Mouse (Mus musculus) naive thymus-derived CD4-positive, alpha-beta T cell, adult 2 months (primary cell): ENCODE results near the gene Hacd1.

Experiments
- DNase-seq: peaks from one replicate; pipeline ENCODE4 v3.0.0-alpha.2; 2011; ENCODE audit warnings: low read depth

Hacd1 gene

DNA sequence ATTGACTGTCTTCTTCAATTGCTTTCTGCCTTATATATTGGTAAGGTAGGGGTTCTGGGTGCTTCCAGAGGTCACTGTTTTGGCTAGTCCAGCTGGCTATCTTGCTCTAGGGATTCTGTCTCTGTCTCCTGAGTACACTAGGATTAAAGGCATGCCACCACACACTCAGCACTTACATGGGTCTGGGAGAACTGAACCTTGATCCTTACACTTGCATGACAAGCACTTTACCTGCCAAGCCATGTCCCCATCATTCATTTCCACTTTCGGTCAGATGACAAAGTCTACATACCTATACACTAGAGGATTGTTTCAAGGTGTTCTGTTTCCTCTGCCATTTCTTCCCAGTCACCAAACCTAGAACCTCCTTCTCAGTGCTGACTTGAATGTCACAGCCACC, 50.8 kb downstream of the Hacd1 start:
- no peak for DNase-seq

DNA sequence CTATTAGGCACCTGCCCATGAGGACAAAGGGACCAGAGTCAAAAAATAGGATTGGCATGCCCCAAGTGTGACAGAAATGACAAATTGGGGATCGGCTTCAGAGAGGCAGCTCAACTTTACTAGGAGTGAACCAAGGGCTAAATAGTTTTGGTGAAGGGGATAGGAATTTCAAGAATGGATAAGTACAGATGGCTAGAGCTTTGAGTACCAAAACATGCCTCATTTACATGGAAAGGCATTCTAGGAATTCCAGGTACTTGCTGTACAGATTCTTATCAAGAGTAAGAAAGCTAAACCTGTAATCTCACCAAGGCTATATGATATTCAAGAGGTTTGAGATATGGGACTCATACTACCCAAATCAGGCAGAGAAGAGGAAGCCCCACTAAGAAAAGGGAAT, 95.8 kb downstream of the Hacd1 start:
- DNase-seq, result no peak

DNA sequence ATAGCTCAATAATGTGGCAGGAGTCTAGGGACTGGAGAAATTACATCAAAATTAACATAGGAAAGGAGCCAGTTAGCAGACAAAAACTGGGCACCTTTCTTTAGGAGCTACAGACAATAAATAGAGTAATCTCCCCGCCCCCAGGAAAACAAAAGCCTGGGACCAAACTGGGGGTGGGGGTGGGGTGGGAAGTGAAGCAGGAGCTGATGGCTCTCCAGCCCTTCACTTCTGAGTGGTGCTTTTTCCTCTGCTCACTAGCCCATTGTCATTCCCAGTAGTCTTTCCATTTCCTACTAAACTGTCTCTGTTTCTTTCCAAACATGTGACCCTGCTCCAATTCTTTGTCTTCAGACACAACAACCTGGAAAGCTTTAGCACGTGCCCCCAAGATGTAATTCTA, 99.5 kb downstream of the Hacd1 start:
- no peak for DNase-seq

GRCm38 (mm10) chr2:13938118-13938517, 117.8 kb downstream of the Hacd1 start:
- peak; percentile 55 for DNase-seq

- DNase-seq, result no peak
Measured at GRCm38 (mm10) chr2:13935343-13935742, 120.6 kb downstream of the Hacd1 start.

GRCm38 (mm10) chr2:13932253-13932652, 123.7 kb downstream of the Hacd1 start:
- no peak for DNase-seq

DNA sequence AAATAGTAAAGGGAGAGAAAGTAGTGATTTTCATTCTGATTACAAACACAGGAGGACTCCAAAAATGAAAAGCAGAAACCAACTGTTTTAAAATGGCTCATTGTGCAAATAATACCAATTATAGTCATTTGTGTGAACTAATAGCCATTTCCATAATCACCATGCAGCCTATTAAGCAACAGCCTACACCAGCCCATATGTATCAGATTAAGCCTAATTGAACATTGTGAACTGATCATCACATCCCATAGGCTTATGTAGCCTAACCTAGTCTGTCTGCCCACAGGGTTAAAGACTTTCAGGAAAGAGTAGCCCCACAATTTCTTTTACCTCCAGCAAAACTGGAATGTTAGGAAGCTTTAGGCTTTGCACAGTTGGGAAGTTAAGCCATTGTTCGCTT, 125.2 kb downstream of the Hacd1 start:
- DNase-seq, result no peak

GRCm38 (mm10) chr2:13888568-13888967, 167.4 kb downstream of the Hacd1 start:
- DNase-seq, result no peak

DNA sequence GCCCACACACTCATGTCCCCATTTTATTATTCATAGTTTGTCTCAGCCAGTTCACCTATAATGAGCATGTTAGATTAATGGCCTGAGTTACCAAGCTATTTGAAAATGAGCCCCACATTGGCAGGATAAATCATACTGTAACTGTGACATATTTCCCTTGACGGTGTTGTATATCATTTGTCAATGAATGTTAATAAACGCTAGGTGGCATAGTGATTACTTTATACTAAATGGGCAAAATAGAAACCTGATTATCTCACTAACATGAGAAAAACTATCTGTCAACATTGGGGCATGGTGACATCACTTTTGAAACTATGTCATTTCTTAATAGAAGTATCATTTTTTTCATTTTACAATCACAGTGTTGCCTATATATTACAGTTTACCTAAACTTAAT, 198.5 kb downstream of the Hacd1 start:
- DNase-seq, result no peak

- DNase-seq, result peak; percentile 79
Measured at GRCm38 (mm10) chr2:13855510-13855909, 200.4 kb downstream of the Hacd1 start.

- peak; percentile 47 for DNase-seq
Measured at GRCm38 (mm10) chr2:13836310-13836709, 219.6 kb downstream of the Hacd1 start.

GRCm38 (mm10) chr2:13834989-13835388, 220.9 kb downstream of the Hacd1 start:
- no peak for DNase-seq

DNA sequence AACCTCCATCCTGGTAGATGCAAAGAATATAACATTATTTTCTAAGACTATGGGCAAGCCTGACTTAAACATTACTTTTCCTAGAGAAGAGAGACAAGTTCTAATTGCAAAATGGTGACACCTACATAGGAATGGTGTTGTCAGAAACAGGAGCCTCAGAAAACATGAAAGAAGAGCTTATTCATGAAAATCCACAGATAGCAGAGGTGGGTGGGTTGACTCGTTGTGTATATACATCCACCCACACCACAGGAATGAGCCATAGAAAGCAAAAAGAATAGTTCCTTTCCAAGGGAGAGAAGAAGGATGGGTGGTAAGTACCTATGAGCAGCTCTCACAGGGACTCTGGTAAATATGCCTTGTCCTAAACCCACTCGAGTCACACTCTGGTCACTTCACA, 239.3 kb downstream of the Hacd1 start:
- no peak for DNase-seq

DNA sequence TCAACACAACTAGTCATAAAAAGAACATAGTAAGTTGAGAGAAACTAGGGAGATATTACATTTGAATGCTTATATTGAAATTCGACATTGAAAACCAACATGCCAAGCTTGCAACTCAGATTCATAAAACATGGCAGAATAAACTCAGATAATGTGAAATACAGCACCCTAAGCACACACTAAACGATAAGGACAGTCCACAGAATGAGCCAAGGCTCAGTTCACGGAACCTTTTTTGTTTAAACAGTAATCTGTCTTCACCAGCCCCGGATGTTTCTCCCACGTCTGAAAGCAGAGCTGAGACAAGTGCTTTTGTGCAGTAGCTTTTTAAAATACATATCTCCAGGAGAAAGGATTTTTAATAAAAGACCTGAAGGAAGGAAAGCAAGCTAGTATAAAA, 247.3 kb downstream of the Hacd1 start:
- no peak for DNase-seq

DNA sequence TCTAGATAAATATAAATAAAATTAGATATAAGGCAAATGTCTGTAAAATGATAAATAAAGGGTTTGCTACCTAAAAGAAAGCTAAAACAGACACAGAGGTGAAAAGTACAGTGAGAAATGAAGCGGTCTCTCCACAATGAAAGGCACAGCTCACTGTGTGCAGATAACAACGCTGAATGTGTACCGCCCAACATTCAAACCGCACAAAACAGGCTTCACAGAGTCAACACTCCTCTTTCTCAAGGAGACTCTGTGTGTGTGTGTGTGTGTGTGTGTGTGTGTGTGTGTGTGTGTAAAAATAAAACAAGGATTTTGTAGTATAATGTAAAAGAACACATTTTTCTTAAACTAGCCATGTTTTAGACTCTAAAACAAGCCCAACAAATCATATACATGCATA, 247.9 kb downstream of the Hacd1 start:
- no peak for DNase-seq

- peak; percentile 54 for DNase-seq
Measured at GRCm38 (mm10) chr2:13806120-13806519, 249.8 kb downstream of the Hacd1 start.

GRCm38 (mm10) chr2:13800639-13801038, 255.3 kb downstream of the Hacd1 start:
- no peak for DNase-seq
